Mouse (Mus musculus) limb, embryonic 13.5 days (tissue): ENCODE results near the gene Serinc5. TPM values are rescaled to one million over a fixed set of nuclear protein-coding genes. Genes with fewer than 3 reads are reported as not detected.

Experiments
- ATAC-seq: fragments of 200-750 bp; cut with Nextera tagmentation; 2 replicates; pipeline ENCODE4 v1.8.0; 2017; ENCODE audit warnings: low read depth, moderate number of reproducible peaks, moderate TSS enrichment; ENCODE audit not compliant: low FRiP score
- H3K27ac ChIP-seq: fragments of 300-500 bp; sonication (generic); 2 replicates; pipeline ENCODE4 v1.5.1; 2015; ENCODE audit warnings: inconsistent platforms, mild to moderate bottlenecking, moderate library complexity
- H3K27me3 ChIP-seq: fragments of 300-500 bp; sonication (generic); 2 replicates; pipeline ENCODE4 v1.6.1; 2015; ENCODE audit warnings: mild to moderate bottlenecking, inconsistent platforms
- H3K36me3 ChIP-seq: fragments of 300-500 bp; sonication (generic); 2 replicates; pipeline ENCODE4 v1.6.1; 2015; ENCODE audit warnings: inconsistent platforms, mild to moderate bottlenecking, moderate library complexity
- H3K4me1 ChIP-seq: fragments of 300-500 bp; sonication (generic); 2 replicates; pipeline ENCODE4 v1.6.1; 2015; ENCODE audit warnings: inconsistent platforms
- H3K4me2 ChIP-seq: fragments of 300-500 bp; sonication (generic); replicated peaks from 2 replicates; pipeline ENCODE4 v1.6.1; 2015; ENCODE audit warnings: inconsistent platforms, mild to moderate bottlenecking, moderate library complexity
- H3K4me3 ChIP-seq: fragments of 300-500 bp; sonication (generic); 2 replicates; pipeline ENCODE4 v1.5.1; 2015; ENCODE audit warnings: moderate library complexity, mild to moderate bottlenecking, inconsistent platforms
- H3K9ac ChIP-seq: fragments of 300-500 bp; sonication (generic); 2 replicates; pipeline ENCODE4 v1.6.1; 2015; ENCODE audit warnings: mild to moderate bottlenecking, inconsistent platforms
- H3K9me3 ChIP-seq: fragments of 300-500 bp; sonication (generic); 2 replicates; pipeline ENCODE4 v1.6.1; 2016; ENCODE audit warnings: inconsistent platforms
- WGBS: fragments of 180-500 bp; shearing (Covaris S2); methylation state at CpG from one replicate; pipeline ENCODE4 v1.1.7; 2015; 5-methylcytosine and 5-hydroxymethylcytosine counted together
- polyA plus RNA-seq: library from polyadenylated mRNA; unstranded; fragments of >200 nt; fragmentation: Nextera tagmentation; extraction: Ambion mirVana; gene quantifications from 2 replicates; pipeline ENCODE4 v1.2.1, GENCODE M21; 2015

Gene Serinc5
- polyA plus RNA-seq = 7.8 and 10.5 TPM in 2 replicates

GRCm38 (mm10) chr13:92610311-92611221 is at the start of gene Serinc5:
Serinc5 (plus strand) TSS chr13:92611091.
- H3K27me3 ChIP-seq = peaks cover 8% of the 10 kb centered on the region
- peak; percentile 99 for ATAC-seq
- H3K4me2 ChIP-seq = peak within 1 kb of the TSS; percentile 76
- peak within 1 kb of the TSS; percentile 73 for H3K4me3 ChIP-seq
- peak within 1 kb of the TSS; percentile 83 for H3K9ac ChIP-seq
- H3K36me3 ChIP-seq = no peaks in the 10 kb centered on the region
- H3K4me1 ChIP-seq = peaks cover 17% of the 10 kb centered on the region
- H3K27ac ChIP-seq = peak within 1 kb of the TSS; percentile 65
- under 1% methylated on average over 55 of the region's 55 CpGs for WGBS
- H3K9me3 ChIP-seq = no peaks in the 10 kb centered on the region

GRCm38 (mm10) chr13:92576072-92576471 is 34.8 kb upstream of the Serinc5 start, which contains the start of gene Spz1:
Spz1 (minus strand) TSS chr13:92576172.
- no peak within 1 kb of the TSS for H3K4me3 ChIP-seq
- no peaks in the 10 kb centered on the region for H3K4me1 ChIP-seq
- no peaks in the 10 kb centered on the region for H3K36me3 ChIP-seq
- H3K9ac ChIP-seq = no peak within 1 kb of the TSS
- ATAC-seq = no peak
- no peak within 1 kb of the TSS for H3K27ac ChIP-seq
- H3K27me3 ChIP-seq = peaks cover 6% of the 10 kb centered on the region; the same call in 1 of the 2 replicates
- no peaks in the 10 kb centered on the region for H3K9me3 ChIP-seq
- no peak within 1 kb of the TSS for H3K4me2 ChIP-seq

- H3K4me3 ChIP-seq = no peak overlapping the region
- peaks cover 3% of the 10 kb centered on the region; the same call in 1 of the 2 replicates for H3K27me3 ChIP-seq
- H3K36me3 ChIP-seq = no peaks in the 10 kb centered on the region
- no peak overlapping the region for H3K9ac ChIP-seq
- H3K27ac ChIP-seq = no peak overlapping the region
- no peak overlapping the region for H3K4me2 ChIP-seq
- no peak for ATAC-seq
- H3K9me3 ChIP-seq = no peaks in the 10 kb centered on the region
- no peaks in the 10 kb centered on the region for H3K4me1 ChIP-seq
- 79% methylated on average over 6 of the region's 6 CpGs for WGBS
These were observed 34.2 kb upstream of the Serinc5 start for GRCm38 (mm10) chr13:92576688-92577087.

- ATAC-seq = no peak
- Histone ChIP-seq H3K9me3 (no peaks in the 10 kb centered on the region), H3K27ac (no peak overlapping the region), H3K27me3 (peaks cover 3% of the 10 kb centered on the region; the same call in 1 of the 2 replicates), H3K36me3 (no peaks in the 10 kb centered on the region), H3K4me1 (no peaks in the 10 kb centered on the region), H3K4me2 (no peak overlapping the region), H3K4me3 (no peak overlapping the region), H3K9ac (no peak overlapping the region)
- WGBS = 80% methylated on average over 4 of the region's 4 CpGs
These were observed 32.7 kb upstream of the Serinc5 start for GRCm38 (mm10) chr13:92578210-92578609.

GRCm38 (mm10) chr13:92580220-92581043 is 30.5 kb upstream of the Serinc5 start:
- WGBS = 38% methylated on average over 10 of the region's 10 CpGs
- H3K4me3 ChIP-seq = no peak overlapping the region
- H3K36me3 ChIP-seq = no peaks in the 10 kb centered on the region
- no peak overlapping the region for H3K4me2 ChIP-seq
- no peak overlapping the region for H3K9ac ChIP-seq
- peak; percentile 57; the same call in 1 of the 2 replicates for ATAC-seq
- no peaks in the 10 kb centered on the region for H3K27me3 ChIP-seq
- no peaks in the 10 kb centered on the region for H3K9me3 ChIP-seq
- no peaks in the 10 kb centered on the region for H3K4me1 ChIP-seq
- no peak overlapping the region for H3K27ac ChIP-seq

GRCm38 (mm10) chr13:92584094-92584717 is 26.7 kb upstream of the Serinc5 start:
- Histone ChIP-seq H3K27me3 (0 out of 2 replicates have a peak, but pooled peaks cover 5% of the 10 kb centered on the region), H3K9me3 (no peaks in the 10 kb centered on the region), H3K4me1 (no peaks in the 10 kb centered on the region), H3K4me3 (no peak overlapping the region), H3K4me2 (no peak overlapping the region), H3K27ac (no peak overlapping the region), H3K36me3 (no peaks in the 10 kb centered on the region), H3K9ac (no peak overlapping the region)
- WGBS = 75% methylated on average over 8 of the region's 8 CpGs
- ATAC-seq = no peak

- no peak; the same call in 1 of the 2 replicates for ATAC-seq
- Histone ChIP-seq H3K27me3 (0 out of 2 replicates have a peak, but pooled peaks cover 5% of the 10 kb centered on the region), H3K4me3 (no peak overlapping the region), H3K4me1 (peaks cover 5% of the 10 kb centered on the region; the same call in 1 of the 2 replicates), H3K36me3 (no peaks in the 10 kb centered on the region), H3K9me3 (no peaks in the 10 kb centered on the region), H3K9ac (no peak overlapping the region), H3K27ac (no peak overlapping the region), H3K4me2 (no peak overlapping the region)
- 56% methylated on average over 3 of the region's 3 CpGs for WGBS
These were observed 22.2 kb upstream of the Serinc5 start for GRCm38 (mm10) chr13:92588704-92589103.

- Histone ChIP-seq H3K9ac (no peak overlapping the region), H3K27me3 (0 out of 2 replicates have a peak, but pooled peaks cover 5% of the 10 kb centered on the region), H3K4me3 (no peak overlapping the region), H3K27ac (no peak overlapping the region), H3K4me2 (no peak overlapping the region), H3K36me3 (no peaks in the 10 kb centered on the region), H3K4me1 (peaks cover 10% of the 10 kb centered on the region), H3K9me3 (no peaks in the 10 kb centered on the region)
- ATAC-seq = no peak
These were observed 21.6 kb upstream of the Serinc5 start for GRCm38 (mm10) chr13:92589255-92589654.

GRCm38 (mm10) chr13:92591225-92591624 is 19.7 kb upstream of the Serinc5 start:
- Histone ChIP-seq H3K4me1 (peaks cover 14% of the 10 kb centered on the region), H3K9me3 (no peaks in the 10 kb centered on the region), H3K27me3 (0 out of 2 replicates have a peak, but pooled peaks cover 5% of the 10 kb centered on the region), H3K4me3 (no peak overlapping the region), H3K9ac (no peak overlapping the region), H3K4me2 (no peak overlapping the region), H3K36me3 (no peaks in the 10 kb centered on the region), H3K27ac (no peak overlapping the region)
- WGBS = 66% methylated on average over 3 of the region's 3 CpGs
- ATAC-seq = no peak

GRCm38 (mm10) chr13:92592268-92592785 is 18.6 kb upstream of the Serinc5 start:
- Histone ChIP-seq H3K27ac (no peak overlapping the region), H3K4me2 (no peak overlapping the region), H3K9me3 (no peaks in the 10 kb centered on the region), H3K9ac (no peak overlapping the region), H3K4me1 (peaks cover 14% of the 10 kb centered on the region), H3K4me3 (no peak overlapping the region), H3K36me3 (no peaks in the 10 kb centered on the region), H3K27me3 (0 out of 2 replicates have a peak, but pooled peaks cover 3% of the 10 kb centered on the region)
- no peak for ATAC-seq
- WGBS = 65% methylated on average over 5 of the region's 5 CpGs

GRCm38 (mm10) chr13:92592786-92593635 is 17.9 kb upstream of the Serinc5 start:
- WGBS = 30% methylated on average over 12 of the region's 12 CpGs
- no peak for ATAC-seq
- Histone ChIP-seq H3K4me3 (no peak overlapping the region), H3K36me3 (no peaks in the 10 kb centered on the region), H3K9ac (no peak overlapping the region), H3K9me3 (no peaks in the 10 kb centered on the region), H3K4me1 (peaks cover 14% of the 10 kb centered on the region), H3K27ac (no peak overlapping the region), H3K4me2 (no peak overlapping the region), H3K27me3 (no peaks in the 10 kb centered on the region)
